Mouse (Mus musculus): Measurements from ENCODE around the gene Mrm2.
"Not testable (repeated sequence)": the region's sequence is repeated elsewhere in the genome, so short reads cannot be mapped to it uniquely, and the experiment has no call there.

Gene Mrm2

DNA sequence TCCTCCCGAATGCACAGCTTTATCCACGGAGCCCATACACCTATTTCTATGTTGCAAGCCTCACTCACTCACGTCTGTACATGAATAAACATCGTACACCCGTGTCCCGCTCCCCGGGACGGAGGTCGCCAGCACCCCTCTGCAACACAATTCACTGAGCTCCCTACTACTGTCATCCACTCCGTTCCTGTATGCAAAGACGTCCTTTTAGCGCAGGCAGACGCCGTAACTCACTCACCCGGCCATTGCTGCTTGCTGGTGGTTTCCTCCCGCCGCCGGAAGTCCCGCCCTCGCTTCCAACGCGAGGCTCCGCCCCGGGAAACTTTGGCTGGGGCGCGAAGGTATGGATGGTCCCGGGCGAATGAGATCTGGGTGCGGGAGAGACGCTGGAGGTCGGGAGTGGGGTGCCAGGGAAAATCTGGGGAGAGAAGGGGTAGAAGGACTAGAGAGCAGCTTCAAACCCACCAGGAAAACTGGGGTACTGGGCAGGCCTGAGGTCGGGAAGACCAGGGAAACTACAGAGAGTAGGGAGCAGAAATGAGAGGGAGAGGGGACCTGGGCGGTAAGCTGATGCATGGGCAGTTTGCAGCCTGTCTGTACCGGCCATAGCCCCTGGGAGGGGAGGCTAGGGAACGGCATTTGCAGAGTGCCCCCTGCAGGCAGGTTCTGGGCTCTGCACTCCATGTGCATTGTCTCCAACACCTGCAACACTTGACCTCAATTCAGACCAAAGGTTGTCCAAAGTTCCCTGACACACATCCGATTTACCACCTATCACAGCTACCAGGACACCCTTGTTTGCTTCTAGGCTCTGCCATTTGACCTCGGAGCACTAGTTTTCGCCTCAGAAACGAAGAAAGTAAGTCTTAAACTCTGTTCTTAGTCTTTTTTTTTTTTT, at the start of gene Mrm2:
Gene Mrm2 (minus strand): TSS at position 284 of the 898 bp plus-strand sequence.
- peak; percentile 49 to 61 for DNase-seq (ENCODE audit: low spot score in 2 of 2)

DNA sequence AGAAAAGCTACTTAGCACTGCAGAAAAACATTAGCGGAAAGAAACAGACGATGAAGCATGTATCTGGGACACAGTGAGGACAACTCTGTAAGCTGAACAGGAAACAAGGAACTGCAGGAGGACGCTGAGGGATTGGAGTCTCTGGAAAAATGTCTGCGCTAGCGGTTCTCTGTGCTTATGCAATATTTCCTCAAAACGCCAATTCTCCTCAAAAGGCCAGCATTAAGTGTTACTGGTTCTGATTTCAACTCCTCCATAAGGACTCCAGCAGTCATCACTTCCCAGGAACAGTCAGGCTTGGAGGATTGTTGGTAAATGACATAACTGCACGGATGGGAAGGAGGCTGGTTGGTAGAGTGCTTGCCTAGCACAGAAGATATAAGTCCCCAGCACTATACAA, 49.5 kb upstream of the Mrm2 start:
- no peak for DNase-seq (ENCODE audit: low spot score in 2 of 2)

DNA sequence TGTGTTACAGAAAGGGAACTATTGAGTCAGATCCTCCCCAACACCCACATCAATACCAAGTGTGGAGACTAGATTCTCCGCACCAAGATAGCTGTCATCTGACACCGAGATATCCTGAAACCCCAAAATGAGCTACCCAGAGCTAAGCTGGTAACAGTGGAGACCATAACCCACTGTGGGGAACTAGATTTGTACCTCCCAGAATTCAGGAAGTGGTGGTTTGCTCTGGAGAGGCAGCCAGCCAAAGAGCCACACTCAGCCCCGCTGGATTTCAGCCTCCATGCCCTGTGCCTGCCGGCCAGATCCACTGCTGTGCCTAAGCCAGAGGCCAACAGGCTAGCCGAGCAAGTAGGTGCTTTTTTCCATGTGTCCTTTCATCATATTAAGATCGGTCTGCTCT, 47.6 kb upstream of the Mrm2 start:
- DNase-seq (ENCODE audit: low spot score in 2 of 2) = no peak

DNA sequence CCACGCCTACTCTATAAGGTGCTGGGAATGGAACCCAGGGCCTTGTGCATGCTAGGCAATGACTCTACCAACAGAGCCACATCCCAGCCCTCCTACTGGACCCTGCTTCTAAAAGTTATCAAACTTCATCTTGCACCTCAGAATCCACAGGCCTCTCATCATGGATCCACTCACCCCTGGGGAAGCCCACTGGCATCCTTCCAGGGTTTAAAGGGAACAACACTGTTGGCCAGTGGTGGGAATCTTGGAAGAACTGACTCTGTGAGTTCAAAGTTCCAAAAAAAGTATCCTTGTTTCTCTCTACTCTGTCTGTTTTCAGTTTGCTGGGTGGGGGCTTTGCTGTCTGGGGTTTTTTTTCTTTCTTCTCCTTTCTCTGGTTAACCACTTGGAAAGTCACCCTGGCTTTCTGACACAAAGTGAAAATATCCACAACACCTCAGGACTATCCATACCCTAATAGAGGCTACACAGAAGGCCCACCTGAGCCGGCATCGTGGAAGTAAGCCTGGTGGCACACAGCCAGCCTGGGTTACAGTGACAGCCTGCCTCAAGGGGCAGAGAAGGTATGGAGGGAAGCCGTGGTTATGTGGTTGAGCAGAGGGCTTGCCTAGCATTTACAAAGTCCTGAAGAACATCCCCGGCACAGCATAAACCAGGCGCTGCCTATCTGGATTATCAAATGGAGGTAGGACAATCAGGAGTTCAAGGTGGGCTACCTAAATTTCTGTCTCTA, 46.6 kb upstream of the Mrm2 start:
- no peak for DNase-seq (ENCODE audit: low spot score in 2 of 2)

DNA sequence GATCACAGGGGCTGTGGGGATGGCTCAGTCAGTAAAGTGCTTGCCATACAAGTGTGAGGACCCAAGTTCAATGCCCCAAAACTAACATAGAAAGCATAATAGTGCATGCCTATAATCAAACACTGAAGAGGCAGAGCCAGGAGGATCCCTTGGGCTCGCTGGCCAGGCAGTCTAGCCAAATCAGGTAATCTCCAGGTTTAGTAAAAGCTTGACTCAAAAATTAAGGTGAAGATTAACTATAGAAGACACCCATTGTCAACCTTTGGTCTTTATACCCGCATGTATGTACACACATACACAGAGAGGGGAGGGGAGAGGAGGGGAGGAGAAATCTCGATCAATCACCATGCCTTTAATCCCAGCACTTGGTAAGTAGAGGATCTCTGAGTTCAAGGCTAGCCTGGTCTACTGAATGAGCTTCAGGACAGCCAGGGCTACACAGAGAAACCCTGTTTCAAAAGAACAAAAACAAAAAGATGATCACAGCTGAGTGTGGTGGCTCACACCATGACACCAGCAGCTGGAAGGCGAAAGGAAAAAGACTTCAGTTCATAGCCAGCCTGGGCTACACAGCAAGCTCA, 43.6 kb upstream of the Mrm2 start:
- no peak for DNase-seq (ENCODE audit: low spot score in 2 of 2)

DNA sequence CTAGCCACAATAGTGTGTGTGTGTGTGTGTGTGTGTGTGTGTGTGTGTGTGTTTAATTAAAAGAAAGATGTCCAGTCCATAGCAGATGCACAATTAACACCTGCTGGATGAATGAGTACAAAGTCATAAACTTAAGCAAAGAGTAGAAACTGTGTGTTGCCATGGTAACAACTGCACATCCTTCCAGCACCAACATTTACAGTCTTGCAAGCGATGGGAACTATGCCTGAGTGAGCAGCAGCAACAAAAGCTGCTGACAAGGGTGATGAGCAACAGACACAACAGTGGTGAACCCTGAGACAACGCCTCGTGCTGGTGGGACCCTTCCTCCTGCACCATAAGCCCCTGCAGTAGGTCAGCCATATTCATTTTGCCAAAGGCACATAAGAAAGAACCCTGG, 42.5 kb upstream of the Mrm2 start:
- no peak for DNase-seq (ENCODE audit: low spot score in 2 of 2)

DNA sequence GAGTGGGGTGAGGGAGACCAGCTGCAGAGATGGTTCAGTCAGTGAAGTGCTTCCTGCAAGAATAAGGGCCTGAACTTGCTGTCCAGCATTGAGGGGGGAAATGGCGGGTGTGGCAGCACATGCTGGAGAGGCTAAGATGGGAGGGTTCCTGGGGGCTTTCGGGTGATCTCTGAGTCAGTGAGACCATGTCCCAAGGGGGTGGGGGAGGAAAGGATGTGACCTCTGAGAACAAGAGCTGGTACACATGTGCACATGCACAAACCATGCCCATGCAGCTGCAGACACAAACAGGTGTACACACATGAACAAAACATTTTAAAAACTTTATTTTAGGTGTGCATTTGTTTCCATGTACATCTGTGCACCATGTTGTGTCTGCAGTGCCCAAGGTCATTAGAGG, 42.0 kb upstream of the Mrm2 start:
- no peak for DNase-seq (ENCODE audit: low spot score in 2 of 2)

DNA sequence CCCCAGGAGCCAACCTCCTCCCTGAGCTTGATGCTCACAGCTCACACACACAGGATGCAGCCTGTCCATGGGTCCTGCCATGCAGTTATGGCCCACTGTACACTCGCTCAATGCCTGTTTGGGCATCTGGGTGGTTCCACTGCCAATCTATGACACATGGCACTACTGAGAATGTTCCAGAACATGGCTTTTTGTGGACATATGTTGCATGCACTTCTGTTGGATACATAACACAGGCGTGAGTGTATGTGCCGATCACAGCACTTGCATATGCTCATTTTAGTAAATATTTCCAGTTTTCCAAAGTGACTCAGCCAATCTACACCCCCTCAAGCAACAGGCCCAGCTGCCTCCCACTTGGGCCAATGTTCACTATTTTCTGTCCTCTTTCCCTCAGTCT, 40.0 kb upstream of the Mrm2 start:
- no peak for DNase-seq (ENCODE audit: low spot score in 2 of 2)

DNA sequence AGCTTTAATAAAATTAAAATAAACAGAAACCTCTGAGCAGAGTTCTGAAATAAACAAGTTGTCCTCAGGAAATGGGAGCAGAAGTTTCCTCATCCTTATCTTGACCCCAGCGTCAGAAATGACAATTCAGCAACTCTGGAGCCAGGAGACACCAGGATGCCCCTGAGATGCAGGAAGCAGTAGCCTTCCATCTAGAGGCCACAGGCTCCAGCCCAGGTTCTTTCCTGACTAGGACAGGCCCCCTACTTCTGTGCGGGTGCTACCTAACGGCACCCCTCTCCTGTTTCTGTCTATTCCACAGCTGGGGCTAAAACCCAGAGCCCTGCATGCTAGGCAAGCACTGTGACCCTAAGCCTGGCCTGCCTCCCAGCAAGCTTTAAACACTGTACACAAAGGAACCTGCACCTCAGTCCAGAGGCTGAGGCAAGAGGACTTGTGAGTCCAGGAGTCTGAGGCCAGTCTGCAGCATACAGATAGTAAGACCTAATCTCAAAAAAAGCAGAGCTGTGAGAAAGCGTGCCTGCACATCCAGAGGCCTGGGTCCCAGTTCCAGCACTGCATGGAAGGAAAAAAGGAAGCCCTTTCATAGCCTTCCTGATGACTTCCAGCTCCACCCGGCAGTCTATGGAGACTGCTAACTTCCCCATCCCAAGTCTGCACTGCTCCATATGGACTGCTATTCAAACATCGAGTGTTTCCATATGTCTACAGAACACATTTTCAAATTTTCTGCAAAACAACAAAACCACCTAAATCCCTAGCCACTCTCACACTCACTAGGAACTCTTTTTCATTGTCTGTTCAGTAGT, 39.0 kb upstream of the Mrm2 start:
- no peak for DNase-seq (ENCODE audit: low spot score in 2 of 2)

DNA sequence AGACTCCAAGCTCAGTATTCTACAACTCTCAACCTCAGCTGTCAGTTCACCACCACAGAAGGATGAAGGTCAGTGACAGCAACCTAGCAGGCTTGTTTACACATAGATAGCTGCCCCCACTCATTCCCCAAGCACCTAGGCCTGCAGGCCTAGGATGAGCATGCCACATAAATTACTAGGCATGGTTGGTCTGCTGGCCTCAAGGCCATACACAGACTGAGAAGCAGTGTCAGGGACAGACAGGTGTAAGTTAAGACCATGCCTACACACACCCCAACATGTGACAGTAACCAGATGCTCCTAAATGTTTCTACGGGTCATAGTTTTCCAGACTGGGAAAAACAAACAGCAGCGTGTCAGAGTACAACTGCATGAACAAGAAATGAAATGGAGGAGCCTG, 37.8 kb upstream of the Mrm2 start:
- DNase-seq (ENCODE audit: low spot score in 2 of 2) = no peak

DNA sequence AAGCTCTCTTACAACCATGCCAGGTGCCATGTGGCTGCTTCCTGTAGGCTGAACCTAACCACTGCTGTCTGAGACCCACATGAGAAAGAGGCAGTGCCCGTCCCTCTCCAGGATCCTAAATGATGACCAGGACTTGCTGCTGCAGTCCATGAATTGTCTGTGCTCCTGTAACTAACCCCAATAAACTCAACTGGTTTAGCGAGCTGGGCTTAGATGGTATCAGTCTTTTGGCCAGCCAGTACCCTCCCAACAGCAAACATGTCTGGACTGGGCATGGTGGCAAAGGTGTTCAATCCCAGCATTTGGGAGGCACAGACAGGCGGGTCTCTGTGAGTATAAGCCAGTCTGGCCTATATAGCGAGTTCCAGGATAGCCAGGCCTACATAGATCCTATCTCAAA, 37.2 kb upstream of the Mrm2 start:
- DNase-seq (ENCODE audit: low spot score in 2 of 2) = no peak

DNA sequence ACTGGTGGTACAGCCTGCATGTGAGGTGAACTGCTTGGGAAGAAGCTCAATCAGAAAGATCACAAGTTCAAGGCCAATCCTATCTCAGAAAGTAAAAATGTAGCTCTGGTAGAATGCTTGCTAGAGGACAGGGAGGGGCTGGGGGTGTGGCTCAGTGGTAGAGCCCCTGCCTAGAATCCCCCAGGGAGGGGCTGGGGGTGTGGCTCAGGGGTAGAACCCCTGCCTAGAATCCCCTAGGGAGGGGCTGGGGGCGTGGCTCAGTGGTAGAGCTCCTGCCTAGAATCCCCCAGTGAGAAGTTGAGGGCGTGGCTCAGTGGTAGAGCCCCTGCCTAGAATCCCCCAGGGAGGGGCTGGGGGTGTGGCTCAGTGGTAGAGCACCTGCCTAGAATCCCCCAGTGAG, 36.4 kb upstream of the Mrm2 start:
- DNase-seq (ENCODE audit: low spot score in 2 of 2) = not testable (repeated sequence)

DNA sequence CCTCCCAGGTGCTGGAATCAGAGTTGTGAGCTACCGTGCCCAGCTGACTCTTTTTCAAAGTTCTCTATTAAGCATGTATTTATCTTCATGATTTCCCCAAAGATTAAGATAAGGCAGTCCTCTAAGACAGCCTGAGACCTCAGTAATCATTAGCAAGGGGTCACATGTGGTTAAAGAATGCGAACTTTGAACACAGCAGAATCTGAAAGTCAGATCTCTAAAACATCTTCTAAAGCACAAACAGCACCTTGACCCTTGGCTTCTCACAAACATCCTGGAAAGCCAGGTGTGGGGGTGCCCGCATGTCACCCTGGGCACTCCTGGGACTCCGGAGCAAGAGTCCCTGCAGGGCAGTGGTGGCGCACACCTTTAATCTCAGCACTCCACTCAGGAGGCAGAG, 32.7 kb upstream of the Mrm2 start:
- no peak for DNase-seq (ENCODE audit: low spot score in 2 of 2)

DNA sequence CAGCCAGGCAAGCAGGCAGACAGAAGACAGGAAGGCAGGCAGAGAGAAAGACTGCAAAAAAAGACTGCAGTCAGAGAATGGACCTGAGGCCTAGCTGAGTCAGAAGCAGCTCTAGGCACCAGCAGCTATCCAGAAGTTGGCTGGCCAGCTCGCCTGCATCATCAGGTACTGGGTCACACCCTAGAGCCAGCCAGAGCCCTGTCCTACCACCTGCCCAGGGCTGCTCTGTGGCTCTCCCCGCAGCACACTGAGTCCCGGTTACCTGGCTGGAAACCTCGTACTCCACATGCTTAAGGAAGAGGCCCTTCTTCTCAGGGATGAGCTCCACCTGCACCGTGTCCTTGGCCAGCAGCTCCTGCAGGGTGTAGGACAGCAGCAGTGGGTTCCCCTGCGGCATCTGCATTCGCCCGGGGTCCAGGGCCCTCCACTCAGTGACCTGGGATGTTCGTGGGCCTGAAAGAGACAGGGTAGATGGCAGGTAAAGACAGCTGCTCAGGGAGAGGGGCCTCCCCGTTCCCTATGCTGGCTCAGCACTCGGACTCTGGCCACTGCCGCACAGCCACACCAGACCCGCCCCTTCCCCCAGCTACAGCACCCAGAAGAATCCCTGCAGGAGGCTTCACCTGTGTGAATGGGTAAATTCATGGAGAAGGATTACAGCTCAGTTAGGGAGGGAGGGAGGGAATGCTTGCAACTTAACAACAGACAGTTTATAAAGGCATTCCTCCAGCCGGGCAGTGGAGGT, 28.4 kb upstream of the Mrm2 start:
- DNase-seq (ENCODE audit: low spot score in 2 of 2) = no peak

DNA sequence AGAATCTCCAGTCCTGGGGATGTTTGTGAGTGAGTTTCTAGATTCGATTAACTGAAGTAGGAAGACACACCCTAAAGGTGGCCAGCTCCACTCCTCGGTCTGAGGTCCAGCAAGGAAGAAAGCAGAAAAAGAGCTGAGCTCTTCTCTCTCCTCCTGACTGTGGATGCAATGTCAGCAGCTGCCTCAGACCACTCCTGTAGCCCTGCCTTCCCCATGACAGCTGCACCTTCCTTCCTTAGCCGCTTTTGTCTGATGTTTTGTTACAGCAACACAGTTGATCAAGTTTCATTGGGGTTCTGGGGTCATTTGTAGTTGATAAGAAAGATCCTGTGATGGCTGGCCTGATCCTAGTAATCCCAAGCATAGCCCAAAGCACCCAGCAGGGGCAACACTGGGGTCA, 25.8 kb upstream of the Mrm2 start:
- no peak for DNase-seq (ENCODE audit: low spot score in 2 of 2)

DNA sequence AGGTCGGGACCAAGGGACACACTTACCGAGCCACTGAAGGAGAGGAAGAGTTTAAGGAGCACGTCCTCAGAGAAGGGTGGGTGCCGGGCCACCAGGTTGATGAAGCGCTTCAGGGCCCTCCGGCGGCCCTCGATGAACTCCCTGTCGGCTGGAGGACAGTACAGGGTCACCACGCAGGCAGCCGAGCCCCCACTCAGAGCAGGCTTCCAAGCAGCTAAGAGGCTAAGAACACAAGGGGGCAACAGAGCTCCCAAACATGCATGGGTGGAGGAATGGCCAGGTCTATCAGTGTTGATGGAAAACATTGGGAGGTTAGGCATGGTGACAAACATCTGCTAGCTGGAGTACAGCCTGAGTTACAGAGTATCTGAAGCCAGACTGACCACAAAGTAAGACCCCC, 24.2 kb upstream of the Mrm2 start:
- DNase-seq (ENCODE audit: low spot score in 2 of 2) = no peak

DNA sequence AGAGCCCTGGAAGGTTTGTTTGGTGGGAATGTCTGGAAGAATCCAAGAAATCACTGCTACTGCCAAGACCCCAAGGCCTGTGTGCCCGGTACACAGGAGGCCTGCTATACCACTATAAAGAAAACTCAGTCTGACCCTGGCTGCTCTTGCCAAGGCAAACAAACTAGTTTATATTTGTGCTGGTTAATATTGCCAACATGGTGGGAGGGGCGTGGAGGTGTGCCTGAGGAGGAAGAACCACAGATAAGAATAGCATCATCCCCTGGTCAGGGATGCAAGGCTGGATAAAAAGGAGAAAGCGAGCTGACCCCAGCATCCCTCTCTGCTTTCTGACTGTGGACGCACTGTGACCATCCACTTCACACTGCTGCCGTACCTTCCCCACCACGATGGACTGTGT, 20.7 kb upstream of the Mrm2 start:
- DNase-seq (ENCODE audit: low spot score in 2 of 2) = no peak

DNA sequence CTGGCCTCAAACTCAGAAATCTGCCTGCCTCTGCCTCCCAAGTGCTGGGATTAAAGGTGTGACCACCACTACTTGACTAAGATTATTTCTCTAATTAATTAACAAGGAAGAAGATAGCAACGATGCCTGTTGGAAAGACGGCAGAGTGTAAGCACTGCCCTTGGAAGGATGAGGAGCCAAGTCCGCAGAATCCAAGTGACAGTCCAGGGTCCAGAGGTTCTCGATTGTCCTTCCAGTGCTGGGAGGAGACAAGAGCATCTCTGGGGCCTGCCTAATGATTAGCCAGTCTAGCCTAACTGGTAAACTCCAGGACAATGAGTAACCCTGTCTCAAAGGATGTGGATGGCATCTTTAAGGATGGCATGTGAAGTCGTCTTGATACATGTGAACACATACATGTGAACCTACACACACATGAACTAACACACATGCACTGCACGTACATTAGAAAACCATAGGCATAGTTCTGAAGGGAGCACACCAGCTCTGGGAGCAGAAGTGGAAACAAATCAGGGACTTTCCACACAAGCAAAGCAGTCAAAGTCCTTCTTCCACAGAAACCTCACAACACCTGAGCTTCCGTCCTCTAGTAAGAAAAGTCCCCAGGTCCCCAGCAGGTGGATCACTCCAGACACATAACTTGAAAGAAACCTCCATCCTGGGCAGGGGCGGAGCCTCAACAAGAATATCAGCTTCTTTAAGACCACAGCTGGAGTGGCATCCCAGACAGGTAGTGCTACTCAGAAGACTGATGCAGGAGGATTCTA, 19.2 kb upstream of the Mrm2 start:
- no peak for DNase-seq (ENCODE audit: low spot score in 2 of 2)

DNA sequence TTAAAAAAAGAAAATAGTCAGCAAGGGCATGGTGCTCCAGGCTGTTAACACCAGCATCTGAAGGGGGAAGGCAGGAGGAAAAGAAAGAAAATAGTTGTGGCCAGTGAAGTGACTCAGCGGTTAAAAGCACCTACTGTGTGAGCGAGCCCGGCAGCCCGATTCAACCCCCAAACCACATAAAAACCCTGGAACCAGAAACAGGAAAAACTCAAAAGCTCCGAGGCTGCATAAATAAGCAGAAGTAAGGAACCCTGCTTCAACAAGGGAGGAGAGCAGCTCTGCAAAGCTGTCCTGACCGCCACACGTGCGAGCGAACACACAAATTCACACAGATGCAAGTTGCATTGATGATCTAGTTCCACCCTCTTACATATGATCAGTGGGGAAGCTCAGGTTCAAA, 18.2 kb upstream of the Mrm2 start:
- DNase-seq (ENCODE audit: low spot score in 2 of 2) = no peak

DNA sequence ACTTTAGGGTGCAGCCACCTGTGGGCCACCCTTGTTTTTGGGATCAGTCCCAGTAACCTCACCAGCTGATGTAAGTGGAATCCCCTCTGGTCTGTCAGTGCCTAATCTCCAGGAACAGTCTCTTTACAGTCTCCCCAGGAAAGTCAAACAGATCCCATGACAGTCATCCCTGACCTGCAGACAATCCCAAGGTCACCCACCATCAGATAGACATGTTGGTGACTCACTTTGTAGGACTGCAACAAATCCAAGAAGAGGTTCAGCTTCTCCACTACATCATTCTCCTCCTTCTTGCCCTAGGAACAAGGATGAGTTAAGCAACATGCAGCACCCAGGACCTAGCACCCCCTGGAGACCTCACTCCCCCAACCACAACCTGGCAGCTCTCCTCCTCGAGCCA, 14.4 kb upstream of the Mrm2 start:
- DNase-seq (ENCODE audit: low spot score in 2 of 2) = no peak

DNA sequence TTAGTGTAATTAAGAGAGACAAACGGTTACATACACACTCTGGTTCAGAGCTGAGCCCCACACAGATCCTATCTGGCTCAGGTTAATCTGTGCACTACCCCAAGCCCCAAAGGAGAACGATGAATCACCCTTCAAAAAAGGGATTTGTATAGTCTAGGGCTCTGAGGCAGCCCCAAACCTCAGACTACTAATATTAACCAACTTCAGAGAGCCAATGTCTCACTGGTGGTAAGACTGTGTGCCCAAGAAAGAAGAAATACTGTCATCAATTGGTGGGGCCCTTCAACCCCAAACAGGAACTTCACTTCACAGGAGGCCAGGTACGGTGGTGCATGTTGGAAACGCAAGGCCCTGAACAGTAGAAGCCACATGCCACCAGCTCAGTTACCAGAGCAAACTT, 13.5 kb upstream of the Mrm2 start:
- no peak for DNase-seq (ENCODE audit: low spot score in 2 of 2)

All from frontal cortex, postnatal 14 days (tissue).